Mouse (Mus musculus) layer of hippocampus, adult 8-10 months (tissue): ENCODE measurements around the gene Trappc2l. TPM values are rescaled to one million over a fixed set of nuclear protein-coding genes. Genes with fewer than 3 reads are reported as not detected.
"Not testable (repeated sequence)": the region's sequence is repeated elsewhere in the genome, so short reads cannot be mapped to it uniquely, and the experiment has no call there.

Experiments
- DNase-seq, 2 experiments: peaks; one replicate each; pipeline ENCODE4 v3.0.0; 2022; ENCODE audit warnings: low spot score in 2 of 2
- total RNA-seq, 4 experiments: library from RNA; stranded (reverse); gene quantifications; 2 replicates each; pipeline ENCODE4 v1.2.4; 2022

The Trappc2l gene
- 10 to 100 TPM; 72.6 to 90.6 (median 75.3) TPM for total RNA-seq

DNA sequence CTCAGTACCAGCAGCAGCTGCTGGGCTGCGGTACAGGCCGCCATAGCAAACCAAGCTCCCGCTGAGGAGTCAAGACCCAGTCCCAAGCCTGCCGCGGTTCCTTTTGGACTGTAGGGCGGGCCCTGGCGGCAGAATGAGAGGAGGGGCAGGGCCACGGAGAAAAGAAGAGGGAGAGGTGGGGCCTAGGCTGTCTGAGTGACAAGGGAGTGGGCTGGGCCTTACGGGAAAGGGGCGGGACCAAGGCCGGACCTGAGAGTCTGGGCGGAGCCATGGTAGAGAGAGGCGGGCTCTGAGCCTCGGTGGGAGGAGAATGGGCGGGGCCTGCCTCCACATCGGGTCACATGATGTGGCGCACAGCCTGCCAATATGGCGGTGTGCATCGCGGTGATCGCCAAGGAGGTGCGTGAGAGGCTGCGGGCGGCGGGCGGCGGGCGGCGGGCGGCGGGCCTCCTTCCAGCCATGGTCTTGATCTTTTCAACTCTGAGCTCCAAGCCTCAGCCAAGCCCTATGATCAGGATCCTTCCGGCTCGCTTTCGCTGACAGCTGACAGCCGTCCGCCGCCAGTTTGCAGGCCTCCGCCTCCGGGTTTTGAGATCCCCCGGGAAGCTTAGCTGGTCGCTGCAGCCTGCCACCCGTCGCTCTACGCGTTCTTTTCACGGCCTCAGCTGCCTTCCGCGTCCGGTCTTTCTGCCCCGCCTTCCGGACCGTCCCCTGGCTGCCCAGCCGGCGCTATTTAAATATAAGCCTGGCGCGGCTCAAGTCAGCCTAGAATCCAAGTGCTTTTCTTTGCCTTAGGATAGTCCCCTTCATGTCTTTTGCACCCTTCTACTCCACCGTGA is at the start of gene Trappc2l, which contains the start of gene Galns:
Gene Trappc2l, plus strand, starts transcription at position 346 of the 839 bp plus-strand sequence.
Gene Galns, minus strand, starts transcription at position 169 of the 839 bp plus-strand sequence.
- peak; percentile 93 to 95 for DNase-seq

DNA sequence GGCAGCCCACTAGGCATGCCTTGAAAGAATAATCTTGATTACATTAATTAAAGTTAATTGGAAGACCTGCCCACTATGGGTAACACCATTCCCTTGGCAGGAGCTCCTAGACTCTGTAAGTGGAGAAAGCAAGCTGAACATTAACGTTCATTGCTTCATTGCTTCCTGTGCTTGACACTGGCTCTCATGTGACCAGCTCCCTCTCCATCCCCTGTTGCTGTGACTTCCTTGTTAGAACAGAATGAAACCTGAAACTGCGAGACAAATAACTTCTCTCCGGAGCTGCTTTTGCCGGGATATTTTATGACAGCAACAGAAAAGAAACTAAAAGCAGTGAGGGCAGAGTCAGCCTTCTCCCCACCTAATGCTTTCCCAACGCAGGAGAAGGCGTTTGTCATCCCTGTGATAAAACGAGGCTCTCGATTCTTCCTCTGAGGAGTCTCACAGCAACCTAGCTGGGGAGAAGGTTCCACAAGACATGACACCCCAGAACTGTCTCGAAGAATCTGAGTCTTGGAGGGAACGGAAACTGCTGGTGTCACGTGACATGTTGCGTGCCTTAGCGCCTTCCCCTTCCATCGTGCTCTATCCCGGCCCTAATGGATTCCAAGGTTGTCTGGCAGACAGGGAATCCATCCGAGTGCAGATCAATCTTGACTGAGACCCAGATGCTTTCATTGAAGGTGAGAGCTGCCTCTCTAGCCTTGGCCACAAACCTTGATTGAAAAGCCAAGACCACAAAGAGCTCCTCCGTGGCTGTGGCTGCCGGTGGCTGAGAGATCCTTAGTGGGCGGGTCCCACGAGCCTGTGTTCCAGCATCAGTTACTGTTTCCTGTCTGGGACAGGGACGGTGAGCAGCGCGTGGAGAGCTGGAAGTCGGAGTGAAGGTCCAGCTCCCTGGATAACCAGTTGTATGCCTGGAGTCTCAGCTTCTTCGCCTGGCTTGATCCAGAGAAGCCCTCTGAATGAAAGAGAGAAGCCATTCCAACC is 46.8 kb upstream of the Trappc2l start:
- no peak for DNase-seq

DNA sequence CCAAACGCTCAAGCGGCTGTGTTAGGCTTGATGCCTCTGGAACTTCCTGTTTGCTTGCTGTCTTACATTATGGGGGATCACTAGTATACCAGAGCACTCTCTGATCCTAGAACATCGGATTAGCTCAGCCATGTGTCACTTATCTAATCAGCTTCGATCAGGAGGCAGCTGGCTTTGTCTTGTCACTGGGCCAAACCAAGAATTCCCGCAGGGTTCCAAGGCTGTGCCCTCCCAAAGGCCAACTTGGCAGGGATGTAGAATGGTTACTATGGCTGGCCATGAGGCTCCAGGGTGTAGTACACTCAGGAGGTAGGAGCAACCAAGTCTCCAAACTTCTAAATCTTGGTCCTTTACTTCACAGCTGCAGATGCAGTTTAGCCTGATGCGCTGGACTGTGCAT is 44.7 kb upstream of the Trappc2l start:
- DNase-seq, result no peak

DNA sequence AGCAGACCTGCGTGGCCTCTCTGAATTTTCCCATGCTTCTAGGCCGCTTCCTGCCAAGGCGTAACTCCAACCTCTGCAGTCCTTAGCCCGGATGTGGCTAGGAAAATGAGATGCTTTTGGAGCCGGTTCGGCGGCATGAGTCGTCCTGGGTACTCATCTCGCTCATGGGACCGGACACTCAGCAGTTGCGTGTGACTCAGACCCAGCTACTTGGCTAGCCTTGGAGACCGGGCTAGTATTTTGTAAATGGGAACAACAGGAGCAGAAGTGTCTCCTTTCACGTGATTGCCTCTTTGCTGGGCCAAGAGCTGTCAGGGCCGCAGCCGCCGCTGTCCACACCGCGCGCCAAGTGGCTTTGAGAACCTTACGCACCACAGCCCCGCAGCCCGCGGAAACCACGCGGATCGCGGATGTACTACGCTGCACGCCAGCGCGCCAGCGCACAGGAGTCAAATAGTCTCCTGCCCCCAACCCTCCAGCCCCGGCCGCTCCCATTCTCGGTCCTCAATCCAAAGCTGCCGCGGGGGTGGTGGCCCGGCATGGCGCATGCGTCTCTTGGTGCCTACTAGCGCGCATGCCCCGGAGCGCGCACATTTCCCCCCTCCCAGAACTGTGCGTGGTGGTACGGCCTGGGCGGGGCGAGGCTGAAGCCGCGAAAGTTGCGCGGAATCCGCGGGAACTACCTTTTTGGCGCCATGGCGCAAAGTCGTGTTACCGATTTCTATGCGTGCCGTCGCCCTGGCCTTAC is 43.9 kb upstream of the Trappc2l start, which contains the start of gene Cdt1:
Gene Cdt1, plus strand, starts transcription at position 655 of the 748 bp plus-strand sequence.
- peak; percentile 92 to 94 for DNase-seq

DNA sequence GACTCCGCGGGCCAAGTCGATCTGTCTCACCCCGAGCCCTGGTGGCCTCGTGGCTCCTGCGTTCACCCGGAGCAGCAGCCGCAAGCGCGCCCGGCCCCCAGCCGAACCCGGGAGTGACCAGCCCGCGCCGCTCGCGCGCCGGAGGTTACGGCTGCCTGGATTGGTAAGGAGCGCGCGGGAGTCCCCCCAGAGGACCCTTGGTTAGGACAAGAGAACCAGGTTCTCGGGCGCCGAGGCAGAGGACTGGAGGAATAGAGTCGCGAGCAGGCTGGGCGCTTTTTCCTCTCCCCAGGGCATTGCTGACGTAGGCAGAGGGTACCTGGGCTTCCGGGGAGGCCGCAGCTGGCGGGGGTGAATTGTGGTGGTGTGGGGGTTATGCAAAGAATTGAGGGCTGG is 43.3 kb upstream of the Trappc2l start:
- no peak for DNase-seq

DNA sequence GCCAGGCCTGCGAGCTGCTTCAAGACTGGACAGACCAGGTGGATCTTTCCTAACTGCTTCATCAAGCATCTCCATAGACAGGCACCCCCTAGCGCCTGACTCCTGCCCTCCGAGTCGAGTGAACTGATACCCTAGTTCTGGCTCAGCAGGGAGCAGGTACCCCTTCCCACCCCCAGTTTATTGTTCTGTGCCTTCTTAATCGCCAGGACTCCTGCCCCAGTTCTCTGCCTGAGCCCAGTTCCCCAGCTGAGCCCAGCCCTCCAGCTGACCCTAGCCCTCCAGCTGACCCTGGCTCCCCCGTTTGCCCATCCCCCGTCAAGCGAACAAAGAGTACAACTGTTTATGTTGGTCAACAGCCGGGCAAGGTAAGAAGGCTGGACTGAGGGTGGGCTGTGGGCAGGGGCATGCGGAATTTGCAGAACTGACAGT is 42.5 kb upstream of the Trappc2l start:
- DNase-seq, result no peak

DNA sequence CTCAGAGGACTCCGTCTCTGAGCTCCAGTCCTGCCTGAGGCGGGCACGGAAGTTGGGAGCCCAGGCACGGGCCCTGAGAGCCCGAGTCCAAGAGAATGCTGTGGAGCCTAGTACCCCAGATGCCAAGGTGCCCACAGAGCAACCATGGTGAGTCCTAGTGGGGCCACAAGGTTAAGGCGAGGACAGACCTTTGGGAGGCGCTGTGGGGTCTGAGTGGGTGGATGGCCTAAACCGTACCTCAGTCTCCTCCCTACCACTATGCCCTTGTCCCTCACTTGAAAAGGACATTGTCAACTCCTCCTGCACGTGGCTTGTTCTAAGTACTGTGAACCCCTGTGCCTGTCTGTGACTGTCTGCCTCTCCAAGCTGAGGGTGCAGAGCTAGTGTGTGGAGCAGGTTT is 42.1 kb upstream of the Trappc2l start:
- no peak for DNase-seq

DNA sequence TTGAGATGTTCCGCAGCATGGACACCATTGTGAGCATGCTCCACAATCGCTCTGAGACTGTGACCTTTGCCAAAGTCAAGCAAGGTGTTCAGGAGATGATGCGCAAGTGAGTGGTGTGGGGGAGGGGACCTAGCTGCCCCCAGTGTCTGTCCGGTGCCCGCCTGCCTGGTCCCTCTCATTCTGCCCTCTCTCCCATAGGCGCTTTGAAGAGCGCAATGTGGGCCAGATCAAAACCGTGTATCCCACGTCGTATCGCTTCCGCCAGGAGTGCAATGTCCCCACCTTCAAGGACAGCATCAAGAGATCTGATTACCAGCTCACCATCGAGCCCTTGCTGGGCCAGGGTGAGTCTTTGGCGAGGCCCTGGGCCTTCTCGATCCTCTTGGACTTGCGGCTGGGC is 41.4 kb upstream of the Trappc2l start:
- no peak for DNase-seq

DNA sequence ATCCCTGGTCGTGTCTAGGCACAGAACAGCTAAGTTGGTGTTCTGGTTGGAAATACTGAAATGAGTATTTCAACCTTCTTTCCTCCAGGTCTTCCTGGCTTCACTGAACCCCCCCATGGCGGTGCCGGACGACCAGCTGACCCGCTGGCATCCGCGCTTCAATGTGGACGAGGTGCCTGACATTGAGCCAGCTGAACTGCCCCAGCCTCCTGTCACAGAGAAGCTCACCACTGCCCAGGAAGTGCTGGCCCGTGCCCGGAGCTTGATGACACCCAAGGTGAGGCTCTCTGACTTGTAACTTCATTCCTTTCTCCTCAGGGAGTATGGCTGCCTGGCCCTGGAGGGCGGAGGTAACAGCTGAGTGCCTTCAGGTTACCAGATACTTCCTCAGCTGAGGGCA is 40.3 kb upstream of the Trappc2l start:
- DNase-seq, result no peak

DNA sequence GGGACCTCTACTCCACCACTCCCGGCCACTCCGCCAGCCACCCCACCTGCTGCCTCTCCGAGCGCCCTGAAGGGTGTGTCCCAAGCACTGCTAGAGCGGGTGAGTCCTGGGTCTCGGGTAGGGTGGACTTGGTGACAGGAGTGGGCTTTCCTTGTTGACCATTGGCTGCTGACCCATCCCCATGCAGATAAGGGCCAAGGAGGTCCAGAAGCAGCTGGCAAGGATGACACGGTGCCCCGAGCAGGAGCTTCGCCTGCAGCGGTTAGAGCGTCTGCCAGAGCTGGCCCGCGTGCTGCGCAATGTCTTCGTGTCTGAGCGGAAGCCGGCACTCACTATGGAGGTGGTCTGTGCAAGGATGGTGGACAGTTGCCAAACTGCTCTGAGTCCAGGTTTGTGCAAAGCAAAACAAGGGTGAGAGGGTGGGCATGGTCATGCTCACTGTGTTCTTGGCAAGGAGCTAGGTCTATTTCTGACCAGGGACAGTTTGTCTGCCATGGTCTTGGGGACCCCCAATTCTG is 39.6 kb upstream of the Trappc2l start:
- DNase-seq, result no peak

DNA sequence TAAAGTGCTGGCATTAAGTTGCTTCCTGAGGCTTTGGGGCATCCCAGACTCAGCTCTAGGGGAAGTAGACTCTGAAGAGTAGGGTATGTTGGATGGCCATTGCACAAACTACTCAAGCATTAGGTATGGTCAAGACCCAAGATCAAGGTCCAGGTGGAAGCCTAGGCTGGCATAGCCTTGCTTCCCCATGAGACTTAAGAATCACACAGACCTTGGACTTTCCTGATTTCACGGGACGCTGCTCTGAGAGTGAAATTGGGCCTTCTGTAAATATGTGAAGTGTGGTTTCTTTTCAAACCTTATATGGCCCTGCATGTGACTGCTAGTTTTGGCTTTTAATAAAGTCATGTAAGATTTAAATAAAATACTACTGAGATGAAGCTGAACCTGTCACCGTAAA is 38.7 kb upstream of the Trappc2l start:
- no peak for DNase-seq

DNA sequence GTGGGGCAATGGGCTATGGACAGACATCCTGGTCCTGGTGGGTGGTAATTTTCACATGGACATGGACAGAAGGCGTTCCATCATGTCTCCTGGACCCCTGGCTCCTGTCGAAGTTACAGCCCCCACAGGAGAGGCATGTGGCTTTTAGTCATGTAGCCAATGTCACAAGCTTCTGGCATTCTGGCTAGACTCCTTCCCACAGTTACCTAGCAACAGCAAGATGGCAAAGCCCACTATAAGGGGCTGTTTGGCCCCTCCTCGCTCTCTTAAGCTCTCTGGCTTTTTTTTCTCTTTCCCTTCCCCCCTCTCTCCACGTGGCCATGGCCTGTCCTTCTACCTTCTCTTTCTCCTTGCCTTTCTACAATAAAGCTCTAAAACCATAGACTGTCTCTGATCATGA is 38.3 kb upstream of the Trappc2l start:
- not testable (repeated sequence) for DNase-seq

DNA sequence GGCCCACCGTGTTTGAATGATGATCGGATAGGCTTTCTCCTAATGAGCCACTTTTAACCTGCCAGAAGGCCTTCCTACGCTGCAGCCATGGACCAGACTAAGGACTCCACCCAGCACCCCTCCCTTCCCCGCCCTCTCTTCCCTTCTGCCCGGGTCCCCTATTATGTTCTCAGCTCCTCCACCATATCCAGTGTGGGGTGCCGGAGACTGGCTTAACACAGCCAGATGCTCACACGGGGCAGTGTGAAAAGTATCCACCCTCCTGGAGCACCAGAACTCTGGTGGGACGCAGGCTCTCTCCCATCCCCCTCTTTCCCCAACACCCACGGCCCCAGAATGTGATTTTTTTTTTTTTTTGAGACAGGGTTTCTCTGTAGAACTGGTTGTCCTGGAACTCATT is 37.9 kb upstream of the Trappc2l start:
- DNase-seq, result no peak

DNA sequence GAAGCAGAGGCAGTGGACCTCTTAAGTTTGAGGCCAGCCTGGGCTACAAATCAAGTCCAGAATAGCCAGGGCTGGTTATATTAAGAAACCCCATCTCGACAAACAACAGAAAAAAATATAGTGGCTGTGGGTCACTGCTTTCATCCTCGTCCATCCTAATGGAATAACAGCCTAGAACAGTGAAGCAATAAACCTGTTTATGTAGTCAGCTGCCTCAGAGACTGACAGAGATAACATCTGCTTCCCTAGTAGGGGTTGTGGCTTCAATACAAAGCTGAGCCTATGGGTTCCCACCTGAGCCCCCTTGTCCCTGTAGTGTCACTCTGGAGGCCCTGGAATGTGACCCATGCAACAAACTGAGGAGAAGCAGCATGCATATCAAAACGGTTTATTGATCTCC is 37.2 kb upstream of the Trappc2l start:
- DNase-seq, result no peak

DNA sequence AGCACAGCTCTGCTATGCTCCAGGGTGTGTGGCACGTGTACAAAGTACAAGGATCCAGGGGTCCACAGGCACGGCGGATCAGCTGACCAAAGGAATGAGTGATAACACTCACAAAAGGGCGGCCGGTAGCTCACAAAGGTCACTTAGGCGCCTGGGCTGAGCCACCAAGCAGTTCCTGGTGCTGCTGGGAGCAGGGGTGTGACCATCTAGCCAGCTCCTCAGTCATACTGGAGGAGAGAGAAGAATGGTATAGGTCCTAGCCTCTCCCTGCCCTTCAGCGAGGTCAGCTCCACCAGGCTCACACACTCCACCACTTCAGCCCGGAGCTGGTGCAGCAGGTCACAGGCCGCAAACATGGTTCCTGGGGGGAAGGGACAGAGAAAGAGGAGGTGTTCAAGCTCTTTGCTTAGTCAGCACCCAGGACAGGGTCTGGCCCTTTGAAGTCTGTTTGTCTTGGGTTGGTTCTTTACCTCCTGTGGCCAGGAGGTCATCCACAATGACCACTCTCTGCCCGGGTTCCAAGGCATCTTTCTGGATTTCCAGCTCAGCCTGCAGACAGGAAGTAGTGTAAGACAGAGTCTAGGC is 36.7 kb upstream of the Trappc2l start:
- no peak for DNase-seq

DNA sequence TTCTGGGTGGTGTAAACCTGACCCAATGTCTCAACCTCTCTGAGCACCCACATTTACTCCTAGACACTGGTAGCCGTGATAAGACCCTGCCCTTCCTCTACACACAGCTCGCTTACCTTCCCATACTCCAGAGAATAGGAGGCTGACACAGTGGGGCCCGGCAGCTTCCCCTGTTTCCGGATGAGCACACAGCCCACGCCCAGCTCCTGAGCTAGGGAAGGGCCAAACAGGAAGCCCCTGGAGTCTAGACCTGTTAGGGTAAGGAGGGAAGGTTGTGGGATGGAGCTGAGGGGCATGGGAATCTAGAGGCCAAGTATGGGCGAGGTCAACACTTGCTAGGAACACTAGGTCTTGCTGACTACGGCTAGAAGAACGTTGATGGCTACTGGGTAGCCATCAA is 36.2 kb upstream of the Trappc2l start:
- no peak for DNase-seq

DNA sequence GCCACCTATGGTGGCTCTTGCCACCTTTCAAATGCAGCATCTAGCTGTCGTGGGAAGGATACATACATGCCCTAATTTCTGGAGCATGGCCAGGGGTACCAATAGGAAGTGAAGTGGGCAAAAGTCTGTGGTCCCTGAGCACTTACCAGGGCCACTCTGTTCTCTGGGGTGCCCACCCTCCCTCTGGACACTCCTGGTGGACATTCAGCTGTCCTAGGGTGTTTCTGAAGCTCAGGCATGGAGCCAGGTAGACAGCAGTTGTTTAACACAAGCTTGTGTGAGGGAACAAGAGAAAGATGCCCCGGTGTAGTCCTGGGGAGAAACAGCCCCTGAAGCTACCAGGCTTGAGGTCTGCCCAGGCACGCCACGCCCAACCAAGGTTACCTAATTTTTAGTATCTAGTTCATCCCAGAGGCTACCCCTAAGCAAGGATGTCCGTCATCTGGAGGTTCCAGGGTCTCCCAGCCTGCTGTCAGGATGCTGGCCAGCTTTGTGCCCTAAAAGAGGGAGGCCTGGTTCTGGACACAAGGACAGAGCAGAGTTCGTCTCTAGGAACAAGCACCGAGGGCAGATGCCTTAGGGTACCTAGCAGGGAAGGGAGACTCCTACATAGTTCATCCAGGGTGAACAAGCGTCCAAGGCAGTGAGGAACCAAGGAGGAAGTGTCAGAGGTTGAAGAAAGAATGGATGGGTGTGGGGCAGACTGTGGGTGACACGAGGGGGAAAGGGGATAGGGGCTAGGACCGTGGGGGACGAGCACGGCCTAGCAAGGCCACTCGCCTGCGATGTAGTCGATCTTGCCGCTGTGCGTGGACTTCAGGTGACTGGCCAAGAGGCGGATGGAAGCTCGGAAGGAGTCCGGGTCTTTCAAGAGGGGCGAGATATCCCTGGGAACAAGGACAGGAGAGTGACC is 35.4 kb upstream of the Trappc2l start:
- DNase-seq, result no peak

DNA sequence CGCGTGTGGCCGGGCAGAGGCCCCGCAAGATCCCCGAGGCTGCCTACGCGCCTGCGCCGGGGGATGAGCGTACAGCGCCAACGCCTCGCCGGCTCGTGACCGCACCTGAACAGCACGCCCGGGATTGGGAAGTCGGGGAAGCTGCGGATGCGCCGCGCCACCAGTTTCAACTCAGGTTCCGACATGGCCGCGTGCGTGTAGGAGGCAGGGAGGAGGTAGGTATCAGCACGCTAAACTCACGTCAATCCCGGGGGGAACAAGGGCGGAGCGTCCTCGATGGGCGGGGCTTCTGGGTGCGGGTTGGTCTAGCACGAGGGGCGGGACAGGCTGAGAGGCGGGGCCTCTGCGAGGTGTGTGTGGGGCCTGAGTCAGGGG is 34.8 kb upstream of the Trappc2l start, which contains the start of gene Aprt:
Gene Aprt, minus strand, starts transcription at position 262 of the 375 bp plus-strand sequence.
- peak; percentile 90 to 92 for DNase-seq

DNA sequence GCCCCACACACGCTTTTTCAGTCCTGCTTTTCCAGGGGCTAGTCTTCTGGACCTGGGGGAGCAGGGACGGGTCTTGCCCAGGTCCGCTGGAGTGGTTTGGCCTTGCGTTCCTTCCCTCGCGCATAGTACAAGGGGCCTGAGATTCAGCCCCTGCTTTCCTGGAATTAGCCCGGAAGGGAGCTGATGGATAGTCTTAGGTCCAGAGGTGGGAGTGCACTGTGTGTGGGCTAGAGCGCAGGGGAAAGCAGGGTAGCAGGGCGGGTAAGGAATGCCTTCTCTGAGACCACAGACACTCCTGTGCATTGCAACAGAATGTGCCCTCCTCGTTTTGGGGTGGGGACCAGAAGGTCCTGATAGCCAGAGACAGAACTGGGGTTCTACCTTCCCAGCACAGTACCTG is 34.3 kb upstream of the Trappc2l start:
- no peak for DNase-seq

DNA sequence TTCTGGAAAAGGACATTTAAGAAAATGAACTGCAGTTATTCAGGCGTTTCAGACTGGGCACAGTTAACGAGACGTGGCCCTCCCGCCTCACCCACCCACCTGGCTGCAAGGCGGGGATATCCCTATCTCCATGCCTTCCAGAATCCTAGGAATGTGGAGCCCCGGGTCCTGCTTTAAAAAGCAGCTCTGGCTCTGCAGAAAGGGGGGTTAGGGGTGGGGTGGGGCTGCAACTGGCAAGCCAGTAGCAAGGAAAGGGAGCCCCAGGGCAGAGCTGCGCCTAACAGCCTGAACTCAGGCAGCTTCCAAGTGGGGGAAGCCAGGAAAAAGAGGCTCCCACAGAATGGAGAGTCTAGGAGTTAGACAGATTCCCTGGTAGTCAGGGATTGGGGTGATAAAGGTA is 32.2 kb upstream of the Trappc2l start:
- DNase-seq, result no peak
